Mouse (Mus musculus) megakaryocyte, embryonic 14.5 days (primary cell): ENCODE measurements at regions not wholly inside any gene's neighbourhood (a gene's known extent, or its start where the extent isn't known, plus 50 kb on each side); places are given as distances from the start of the nearest gene placed in this dataset.

Experiments used
- FLI1 ChIP-seq: IDR thresholded peaks from 2 replicates; pipeline ENCODE4 v1.6.1; 2012; ENCODE audit warnings: low read length, inconsistent platforms, mixed read lengths
- GATA1 ChIP-seq: IDR thresholded peaks from 3 replicates; pipeline ENCODE4 v1.6.1; 2012; ENCODE audit warnings: mixed read lengths, low read length, inconsistent platforms, borderline replicate concordance

- TF ChIP-seq GATA1 (no peak), FLI1 (no peak)
Observed at GRCm38 (mm10) chr3:143947079-143947937, 257.7 kb downstream of the Lmo4 start.
